Mouse (Mus musculus): ENCODE measurements at regions not wholly inside any gene's neighbourhood (a gene's known extent, or its start where the extent isn't known, plus 50 kb on each side); places are given as distances from the start of the nearest gene placed in this dataset.

GRCm38 (mm10) chr1:75992039-75992438 lies 446.0 kb downstream of the Slc4a3 start:
- TF ChIP-seq CTCF (IDR thresholded peaks at IDR 0.05; ENCODE audit: low read depth) = no peak
- TF ChIP-seq EP300 (IDR thresholded peaks at IDR 0.05; ENCODE audit: low read depth) = no peak

Data from liver, postnatal 0 days (tissue).